Mouse (Mus musculus): ENCODE data around the gene Serinc5. TPM values are rescaled to one million over a fixed set of nuclear protein-coding genes. Genes with fewer than 3 reads are reported as not detected.

The Serinc5 gene
- total RNA-seq, 2 experiments from 2014 or later = 2.5 to 4.2 TPM

DNA sequence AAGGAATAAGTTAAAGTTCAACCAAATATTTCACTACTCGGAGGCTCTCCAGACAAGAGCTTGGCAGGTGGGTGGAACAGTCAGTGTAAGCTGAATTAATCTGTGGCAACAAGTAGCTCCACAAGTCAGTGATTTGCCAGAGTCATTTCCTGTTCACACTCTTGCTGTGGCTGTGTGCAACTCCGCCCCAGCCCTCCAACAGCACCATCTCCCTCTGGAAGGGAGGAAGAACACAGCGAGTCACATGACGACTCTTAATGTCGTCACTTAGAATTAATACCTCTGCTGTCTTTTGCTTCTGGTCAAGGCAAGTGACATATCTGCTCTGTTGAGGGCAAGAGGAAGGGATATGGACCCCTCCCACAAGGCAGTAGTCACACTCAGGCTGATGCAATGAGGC lies 111.5 kb downstream of the Serinc5 start:
- DNase-seq = no peak
- TF ChIP-seq CTCF (IDR thresholded peaks at IDR 0.05) = no peak
- intact Hi-C loops (cut with DNase I) = no loop called here
- no peak overlapping the region for H3K4me3 ChIP-seq
- H3K27ac ChIP-seq = no peak overlapping the region

DNA sequence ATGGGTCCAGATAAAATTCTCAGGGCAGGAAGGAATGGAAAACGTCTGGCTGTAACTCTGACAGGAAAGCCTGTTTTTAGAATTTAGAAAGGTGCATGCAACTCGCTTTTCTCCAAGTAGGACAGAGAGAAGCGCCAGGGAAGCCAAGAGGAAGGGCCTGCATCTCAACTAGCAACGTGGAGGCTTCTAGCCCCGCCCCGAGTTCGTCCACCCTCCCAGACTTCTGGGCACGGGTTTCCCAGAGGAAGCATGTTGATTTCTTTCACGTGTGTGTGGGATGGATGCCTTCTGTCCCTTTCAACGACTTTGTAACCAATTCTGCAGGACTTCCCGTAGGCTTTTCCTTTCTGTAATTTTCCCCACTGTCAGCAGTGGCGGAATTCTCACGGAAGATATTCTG lies 118.9 kb downstream of the Serinc5 start:
- intact Hi-C loops (cut with DNase I) = loop anchor here (10.0 kb wide), 1 partner anchor 375 kb away; the partner anchor contains the start of genes Dhfr and Msh3
- H3K4me3 ChIP-seq = peak overlapping the region; percentile 32
- peak; percentile 65 for DNase-seq
- TF ChIP-seq CTCF (IDR thresholded peaks at IDR 0.05) = no peak
- peak overlapping the region; percentile 12 for H3K27ac ChIP-seq

DNA sequence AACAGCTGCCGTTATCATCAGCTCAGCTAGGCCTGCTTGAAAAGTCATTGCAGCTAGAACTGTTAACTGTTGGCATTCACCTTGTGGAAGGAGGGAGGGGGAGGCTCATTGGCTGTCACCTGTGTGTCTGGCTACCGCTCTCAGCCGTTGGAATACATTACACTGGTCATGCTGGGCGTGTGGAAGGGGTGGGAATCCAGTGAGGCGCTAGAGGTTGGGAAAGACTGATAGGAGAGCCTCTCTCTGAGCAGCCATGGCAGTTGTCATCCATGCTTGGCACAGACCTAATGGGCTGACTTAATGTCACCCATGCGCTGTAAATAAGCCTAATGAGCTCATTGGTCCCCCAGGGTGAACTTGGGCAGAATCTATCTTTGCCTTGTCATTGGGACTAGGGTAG lies 120.9 kb downstream of the Serinc5 start:
- Histone ChIP-seq H3K4me3 (no peak overlapping the region), H3K27ac (0 out of 2 replicates have a peak overlapping the region, but pooled peaks have one; percentile 24)
- no peak for TF ChIP-seq CTCF (IDR thresholded peaks at IDR 0.05)
- intact Hi-C loops (cut with DNase I) = loop anchor here (10.0 kb wide), 1 partner anchor 377 kb away; the partner anchor contains the start of genes Dhfr and Msh3
- no peak for DNase-seq

- no peak for TF ChIP-seq CTCF (IDR thresholded peaks at IDR 0.05)
- intact Hi-C loops (cut with DNase I) = loop anchor here (10.0 kb wide), 1 partner anchor 378 kb away; the partner anchor contains the start of genes Dhfr and Msh3
- no peak overlapping the region; the same call in 1 of the 2 replicates for H3K27ac ChIP-seq
- H3K4me3 ChIP-seq = no peak overlapping the region; the same call in 1 of the 2 replicates
- DNase-seq = no peak
Observed at GRCm38 (mm10) chr13:92732836-92733235, 121.9 kb downstream of the Serinc5 start.

DNA sequence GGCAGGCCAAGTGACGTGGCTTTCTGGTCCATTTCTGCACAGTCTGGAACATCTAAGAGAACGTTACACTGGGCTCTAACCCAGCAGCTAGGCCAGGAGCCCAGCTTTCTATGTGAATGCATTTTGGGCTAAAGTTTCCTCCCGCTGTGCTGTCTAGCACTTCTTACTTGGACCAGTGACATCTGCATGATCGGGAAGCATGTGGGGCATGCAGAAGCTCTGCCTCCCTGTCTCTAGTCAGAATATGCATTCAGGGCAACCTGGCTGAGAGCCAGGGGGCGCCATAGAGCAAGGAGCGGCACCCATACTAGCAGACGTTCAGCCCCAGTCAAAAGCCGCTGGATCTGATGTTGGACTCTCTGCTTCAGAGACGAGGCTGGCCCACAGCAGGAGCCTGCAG lies 122.4 kb downstream of the Serinc5 start:
- Histone ChIP-seq H3K27ac (peak overlapping the region; percentile 20), H3K4me3 (peak overlapping the region; percentile 63)
- intact Hi-C loops (cut with DNase I) = loop anchor here (10.0 kb wide), 1 partner anchor 378 kb away; the partner anchor contains the start of genes Dhfr and Msh3
- DNase-seq = peak; percentile 56
- TF ChIP-seq CTCF (IDR thresholded peaks at IDR 0.05) = peak; percentile 45

DNA sequence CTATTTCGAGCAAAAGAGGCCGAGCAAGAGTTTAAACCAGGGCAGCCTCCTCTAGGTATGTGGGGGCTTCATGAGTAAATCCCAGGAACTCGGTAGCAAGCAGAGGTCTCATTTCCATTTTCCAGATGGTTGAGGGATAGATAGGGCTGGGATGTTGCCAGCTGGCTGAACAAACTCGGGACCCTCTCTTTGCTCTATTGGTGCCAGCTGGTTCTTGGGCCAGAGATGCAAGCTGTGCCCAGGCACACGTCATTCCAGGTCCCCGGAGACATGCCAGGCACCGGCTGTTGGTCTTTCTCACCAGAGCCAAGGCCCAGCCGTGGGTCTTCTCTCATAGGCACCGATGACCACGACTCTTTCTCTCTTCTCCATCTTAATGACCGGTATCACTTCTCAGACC lies 122.8 kb downstream of the Serinc5 start:
- no peak for DNase-seq
- TF ChIP-seq CTCF (IDR thresholded peaks at IDR 0.05) = no peak
- intact Hi-C loops (cut with DNase I) = loop anchor here (10.0 kb wide), 1 partner anchor 379 kb away; the partner anchor contains the start of genes Dhfr and Msh3
- H3K4me3 ChIP-seq = peak overlapping the region; percentile 63
- H3K27ac ChIP-seq = peak overlapping the region; percentile 20; the same call in 1 of the 2 replicates

DNA sequence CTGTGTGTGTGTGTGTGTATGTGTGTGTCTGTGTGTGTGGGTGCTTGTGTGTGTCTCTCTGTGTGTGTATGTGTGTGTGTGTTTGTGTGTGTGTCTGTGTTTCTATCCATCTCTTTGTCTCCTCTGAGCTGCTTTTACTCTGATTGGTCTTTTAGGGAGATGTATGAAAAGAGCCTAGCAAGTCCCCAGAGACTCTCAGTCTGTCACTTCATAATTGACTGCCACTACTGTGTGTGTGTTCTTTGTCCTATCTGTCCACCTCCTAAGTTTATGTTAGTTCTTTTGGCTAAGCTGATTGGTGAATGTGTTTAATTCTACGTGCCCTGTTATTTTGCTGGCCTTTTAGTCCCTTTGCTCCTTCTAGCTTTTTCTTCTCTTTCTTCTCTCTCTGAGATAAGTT lies 124.8 kb downstream of the Serinc5 start:
- Histone ChIP-seq H3K27ac (no peak overlapping the region), H3K4me3 (no peak overlapping the region)
- DNase-seq = no peak
- intact Hi-C loops (cut with DNase I) = loop anchor here (10.0 kb wide), 1 partner anchor 381 kb away; the partner anchor contains the start of genes Dhfr and Msh3
- TF ChIP-seq CTCF (IDR thresholded peaks at IDR 0.05) = no peak

DNA sequence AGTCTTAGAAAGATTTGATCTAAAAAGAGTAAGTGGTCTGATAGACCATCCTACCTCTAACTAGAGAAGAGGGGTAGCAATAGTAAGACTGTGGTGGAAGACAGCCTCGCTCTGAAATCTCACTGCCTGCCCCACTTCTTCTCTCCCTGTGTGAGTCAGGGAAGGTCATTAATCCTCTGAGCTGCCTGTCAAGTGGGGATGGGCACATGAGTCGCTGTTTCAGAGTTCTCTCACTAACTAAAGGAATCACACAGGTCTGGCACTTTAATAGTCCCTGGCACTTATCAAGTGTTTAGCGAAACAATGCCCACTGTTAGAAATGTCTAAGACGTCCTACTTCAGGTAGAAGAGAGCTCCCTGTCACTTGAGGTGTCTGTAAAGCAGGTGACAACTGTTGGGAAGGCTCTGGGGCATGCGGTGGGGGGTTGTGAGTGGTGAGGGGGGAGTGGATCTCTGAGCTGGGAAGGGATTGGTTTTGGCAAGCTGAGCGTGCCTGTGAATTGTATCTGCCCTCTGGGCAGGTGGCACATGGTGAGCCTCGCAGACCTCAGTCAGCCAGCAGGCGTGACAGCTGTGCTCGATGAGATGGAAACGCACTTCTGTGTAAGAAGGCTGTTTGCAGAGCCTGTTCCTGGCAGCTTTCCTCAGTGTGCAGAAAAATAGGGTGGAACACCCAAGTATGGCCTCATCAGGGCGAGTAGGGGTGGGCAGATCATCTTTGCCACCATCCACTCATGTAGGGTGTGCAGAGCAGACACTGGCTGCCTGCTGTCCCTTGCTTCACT lies 125.8 kb downstream of the Serinc5 start:
- DNase-seq = no peak
- intact Hi-C loops (cut with DNase I) = loop anchor here (10.0 kb wide), 1 partner anchor 382 kb away; the partner anchor contains the start of genes Dhfr and Msh3
- Histone ChIP-seq H3K27ac (no peak overlapping the region), H3K4me3 (no peak overlapping the region)
- no peak for TF ChIP-seq CTCF (IDR thresholded peaks at IDR 0.05)

- Histone ChIP-seq H3K27ac (no peak overlapping the region), H3K4me3 (no peak overlapping the region)
- intact Hi-C loops (cut with DNase I) = loop anchor here (10.0 kb wide), 1 partner anchor 384 kb away; the partner anchor contains the start of genes Dhfr and Msh3
- DNase-seq = no peak
- no peak for TF ChIP-seq CTCF (IDR thresholded peaks at IDR 0.05)
Observed at GRCm38 (mm10) chr13:92738821-92739220, 127.9 kb downstream of the Serinc5 start.

DNA sequence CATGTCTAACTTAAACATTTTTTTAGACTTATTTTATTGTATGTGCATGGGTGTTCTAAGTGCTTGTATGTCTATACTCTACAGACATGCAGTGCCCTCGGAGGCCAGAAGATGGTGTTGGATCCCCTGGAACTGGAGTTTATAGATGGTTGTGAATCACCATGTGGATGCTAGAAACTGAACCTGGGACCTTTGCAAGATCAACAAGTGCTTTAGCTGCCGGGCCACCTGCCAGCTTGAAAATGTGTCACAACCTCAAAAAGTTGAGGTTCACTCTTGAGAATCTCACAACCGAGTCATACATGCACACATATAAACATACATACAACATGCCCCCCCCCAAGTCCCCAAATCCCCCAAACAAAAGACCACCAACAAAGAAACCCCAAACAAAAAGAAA lies 129.0 kb downstream of the Serinc5 start:
- intact Hi-C loops (cut with DNase I) = loop anchor here (1.0 to 10.0 kb wide), 2 partner anchors 160 to 385 kb away; partner anchors contain the start of genes Dhfr and Msh3
- no peak for TF ChIP-seq CTCF (IDR thresholded peaks at IDR 0.05)
- DNase-seq = no peak
- no peak overlapping the region for H3K27ac ChIP-seq
- no peak overlapping the region for H3K4me3 ChIP-seq

DNA sequence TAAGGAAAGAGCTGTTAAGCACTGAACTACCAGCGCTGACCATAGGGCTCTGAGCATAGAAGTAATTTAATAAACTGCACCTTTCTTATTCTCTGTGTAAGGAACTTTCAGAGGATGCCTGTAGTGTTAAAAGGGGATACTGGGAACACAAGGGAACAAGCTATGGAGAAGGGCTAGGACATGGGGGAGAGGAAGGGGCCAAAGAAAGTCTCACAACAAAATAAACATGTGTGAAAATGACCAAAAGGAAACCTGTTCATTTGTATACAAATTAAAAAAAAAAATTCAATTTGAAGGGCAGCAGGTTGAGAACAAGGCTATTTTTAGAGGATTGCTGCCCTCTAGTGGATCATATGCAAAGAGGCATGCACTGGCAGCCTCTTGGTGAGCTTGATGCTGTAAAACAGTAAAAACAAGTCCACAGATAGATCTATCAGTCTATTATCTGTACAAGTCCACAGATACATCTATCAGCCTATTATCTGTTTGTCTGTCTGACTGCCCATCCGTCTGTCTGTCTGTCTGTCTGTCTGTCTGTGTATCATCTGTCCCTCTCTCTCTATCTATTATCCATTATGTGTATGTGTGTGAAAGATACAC lies 129.9 kb downstream of the Serinc5 start:
- intact Hi-C loops (cut with DNase I) = loop anchor here (1.0 kb wide), 1 partner anchor 160 kb away; no protein-coding TSS in a partner anchor
- H3K4me3 ChIP-seq = no peak overlapping the region
- peak; percentile 97 for TF ChIP-seq CTCF (IDR thresholded peaks at IDR 0.05)
- DNase-seq = no peak
- H3K27ac ChIP-seq = no peak overlapping the region

- H3K4me3 ChIP-seq = no peak overlapping the region
- no peak for TF ChIP-seq CTCF (IDR thresholded peaks at IDR 0.05)
- intact Hi-C loops (cut with DNase I) = no loop called here
- H3K27ac ChIP-seq = no peak overlapping the region
- no peak for DNase-seq
Observed at GRCm38 (mm10) chr13:92742886-92743285, 132.0 kb downstream of the Serinc5 start.

- intact Hi-C loops (cut with DNase I) = no loop called here
- no peak overlapping the region for H3K27ac ChIP-seq
- DNase-seq = no peak
- no peak overlapping the region for H3K4me3 ChIP-seq
- TF ChIP-seq CTCF (IDR thresholded peaks at IDR 0.05) = no peak
Observed at GRCm38 (mm10) chr13:92743337-92743736, 132.4 kb downstream of the Serinc5 start.
